Comparison of ENCODE assay signal across 10 mouse cellular contexts in the genomic region with DNA sequence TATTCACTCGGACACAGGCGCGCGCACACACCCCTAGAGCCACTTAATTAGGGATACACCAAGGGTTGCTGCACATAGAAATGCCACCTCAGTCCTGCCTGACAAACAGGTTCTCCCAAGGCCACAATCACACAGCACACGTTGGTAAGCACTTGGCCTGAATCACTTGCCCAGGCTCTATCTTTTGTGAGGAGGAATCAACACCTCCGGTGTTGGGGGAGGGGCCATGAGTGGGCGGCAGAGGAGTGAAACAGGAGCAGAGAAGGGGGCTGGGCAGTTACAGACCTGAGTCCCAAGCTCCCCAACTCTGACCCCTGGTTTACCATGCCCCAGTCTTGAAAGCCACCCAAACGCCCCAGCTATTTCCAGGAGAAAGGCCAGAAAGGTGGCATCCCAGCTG. TPM values are rescaled to one million over a fixed set of nuclear protein-coding genes. Genes with fewer than 3 reads are reported as not detected.
DNase-seq lines count a peak whose midpoint lies in the region; ATAC-seq and TF ChIP-seq lines count a peak whose summit lies in the region.
"Had no signal": no experiment of that assay in that cellular context is flagged by ENCODE, and none has a peak within 500 bp of the region (broad histone marks: within the 10 kb centered on the region; RNA-seq: fewer than 3 reads in every experiment).

No protein-coding gene starts in this region.

- peak overlapping the region; percentile 92; the same call in 1 of the 2 replicates for H3K4me2 ChIP-seq in kidney, postnatal 0 days (ENCODE audit: low read length)
- peak overlapping the region; percentile 89; the same call in 1 of the 2 replicates for H3K4me2 ChIP-seq in hindbrain, embryonic 12.5 days (replicated peaks)
- H3K4me2 ChIP-seq in midbrain, postnatal 0 days (ENCODE audit: low read depth, low read length, poor library complexity, severe bottlenecking), result peak overlapping the region; percentile 75

- H3K4me1 ChIP-seq in kidney, postnatal 0 days (replicated peaks; ENCODE audit: insufficient read depth, low read length), result peaks cover 6% of the 10 kb centered on the region; the same call in 1 of the 2 replicates
- peaks cover 42% of the 10 kb centered on the region for H3K4me1 ChIP-seq in embryonic facial prominence, embryonic 10.5 days
- peaks cover 19% of the 10 kb centered on the region for H3K4me1 ChIP-seq in hindbrain, embryonic 12.5 days
- peaks cover 2% of the 10 kb centered on the region; the same call in 1 of the 2 replicates for H3K4me1 ChIP-seq in midbrain, postnatal 0 days (ENCODE audit: insufficient read depth, low read length)

- DNase-seq in kidney, postnatal 0 days (ENCODE audit: low spot score), result peak; percentile 32
- DNase-seq in kidney, adult 9 months, result no peak
- DNase-seq in embryonic facial prominence, embryonic 10.5 days (ENCODE audit: low spot score), result peak; percentile 46
- DNase-seq in midbrain, postnatal 0 days (ENCODE audit: low spot score), result no peak
- no peak for DNase-seq in frontal cortex, postnatal 10 days (ENCODE audit: low spot score in 2 of 2)
- DNase-seq in urinary bladder, postnatal 4 days (ENCODE audit: low spot score in 2 of 2), result no peak
- DNase-seq in right cerebral cortex, postnatal 25 days, result no peak
- DNase-seq: thymus, postnatal 4 days had no signal

- TF ChIP-seq CTCF in kidney, postnatal 0 days (IDR thresholded peaks at IDR 0.05; ENCODE audit: low read depth), result no peak
- TF ChIP-seq CTCF in midbrain, postnatal 0 days (IDR thresholded peaks at IDR 0.05), result no peak

- WGBS in kidney, postnatal 0 days, result 25% methylated on average over 8 of the region's 8 CpGs
- WGBS in embryonic facial prominence, embryonic 10.5 days, result 9% methylated on average over 8 of the region's 8 CpGs
- whole genome bisulfite sequencing in hindbrain, embryonic 12.5 days, result 11% methylated on average over 8 of the region's 8 CpGs
- WGBS in midbrain, postnatal 0 days, result 18% methylated on average over 8 of the region's 8 CpGs

- H3K27ac ChIP-seq in kidney, postnatal 0 days, result no peak overlapping the region; the same call in 1 of the 2 replicates
- peak overlapping the region; percentile 4 for H3K27ac ChIP-seq in embryonic facial prominence, embryonic 10.5 days (replicated peaks)
- H3K27ac ChIP-seq in hindbrain, embryonic 12.5 days, result no peak overlapping the region
- no peak overlapping the region for H3K27ac ChIP-seq in midbrain, postnatal 0 days (ENCODE audit: low read depth, low read length)

- no peak for ATAC-seq in kidney, postnatal 0 days (replicated peaks; ENCODE audit: low FRiP score, low read depth)
- no peak for ATAC-seq in hindbrain, embryonic 12.5 days (ENCODE audit: low FRiP score)
- no peak for ATAC-seq in midbrain, postnatal 0 days (ENCODE audit: low FRiP score)

- peaks cover 38% of the 10 kb centered on the region for H3K36me3 ChIP-seq in kidney, postnatal 0 days (ENCODE audit: insufficient read depth, low read length)
- peaks cover 45% of the 10 kb centered on the region for H3K36me3 ChIP-seq in embryonic facial prominence, embryonic 10.5 days (replicated peaks)
- H3K36me3 ChIP-seq in hindbrain, embryonic 12.5 days, result peaks cover 42% of the 10 kb centered on the region
- peaks cover 35% of the 10 kb centered on the region for H3K36me3 ChIP-seq in midbrain, postnatal 0 days (ENCODE audit: insufficient read depth, low read length)

- no peak overlapping the region for H3K4me3 ChIP-seq in kidney, postnatal 0 days (replicated peaks; ENCODE audit: low read depth, low read length)
- peak overlapping the region; percentile 75 for H3K4me3 ChIP-seq in embryonic facial prominence, embryonic 10.5 days
- no peak overlapping the region for H3K4me3 ChIP-seq in hindbrain, embryonic 12.5 days
- H3K4me3 ChIP-seq in midbrain, postnatal 0 days (ENCODE audit: low read depth, low read length), result no peak overlapping the region
- H3K4me3 ChIP-seq: myocyte had no signal

- H3K9me3 ChIP-seq in kidney, postnatal 0 days (replicated peaks; ENCODE audit: low read length), result no peaks in the 10 kb centered on the region
- no peaks in the 10 kb centered on the region for H3K9me3 ChIP-seq in embryonic facial prominence, embryonic 10.5 days
- no peaks in the 10 kb centered on the region for H3K9me3 ChIP-seq in hindbrain, embryonic 12.5 days (replicated peaks)
- H3K9me3 ChIP-seq in midbrain, postnatal 0 days (ENCODE audit: low read length), result no peaks in the 10 kb centered on the region

- peak overlapping the region; percentile 31; the same call in 1 of the 2 replicates for H3K9ac ChIP-seq in kidney, postnatal 0 days (ENCODE audit: low read depth, low read length)
- no peak overlapping the region for H3K9ac ChIP-seq in hindbrain, embryonic 12.5 days
- no peak overlapping the region for H3K9ac ChIP-seq in midbrain, postnatal 0 days (replicated peaks; ENCODE audit: low read length, poor library complexity, severe bottlenecking)

- H3K27me3 ChIP-seq in kidney, postnatal 0 days (ENCODE audit: insufficient read depth, low read length), result no peaks in the 10 kb centered on the region
- H3K27me3 ChIP-seq in embryonic facial prominence, embryonic 10.5 days (replicated peaks; ENCODE audit: low read depth, poor library complexity, severe bottlenecking), result peaks cover 53% of the 10 kb centered on the region
- peaks cover 19% of the 10 kb centered on the region for H3K27me3 ChIP-seq in hindbrain, embryonic 12.5 days
- no peaks in the 10 kb centered on the region for H3K27me3 ChIP-seq in midbrain, postnatal 0 days (ENCODE audit: insufficient read depth, low read length)

RNA-seq across cellular contexts. Expression of a gene that starts 0.8 kb away (rescaled TPM):
- polyA plus RNA-seq in kidney, postnatal 0 days (2015; fragmentation: Nextera tagmentation; extraction: Ambion mirVana), result 6.0 and 6.5 TPM in 2 replicates
- polyA plus RNA-seq in embryonic facial prominence, embryonic 10.5 days (2016; fragmentation: Nextera tagmentation; extraction: Ambion mirVana), result 5.2 and 6.1 TPM in 2 replicates
- polyA plus RNA-seq in hindbrain, embryonic 12.5 days (2016; fragmentation: Nextera tagmentation; extraction: Ambion mirVana), result 14.1 and 14.9 TPM in 2 replicates
- 53.8 and 70.9 TPM in 2 replicates for total RNA-seq in midbrain, postnatal 0 days (2014; rRNA removed)
- polyA plus RNA-seq in midbrain, postnatal 0 days (2015; fragmentation: Nextera tagmentation; extraction: Ambion mirVana), result 13.6 and 16.7 TPM in 2 replicates

RNA-seq across cellular contexts. Expression of a gene that starts 9.0 kb away (rescaled TPM):
- 5.5 and 6.0 TPM in 2 replicates for polyA plus RNA-seq in kidney, postnatal 0 days (2015; fragmentation: Nextera tagmentation; extraction: Ambion mirVana)
- 5.6 and 7.0 TPM in 2 replicates for polyA plus RNA-seq in embryonic facial prominence, embryonic 10.5 days (2016; fragmentation: Nextera tagmentation; extraction: Ambion mirVana)
- polyA plus RNA-seq in hindbrain, embryonic 12.5 days (2016; fragmentation: Nextera tagmentation; extraction: Ambion mirVana), result 5.9 and 8.1 TPM in 2 replicates
- 45.8 and 69.0 TPM in 2 replicates for total RNA-seq in midbrain, postnatal 0 days (2014; rRNA removed)
- 2.6 and 3.3 TPM in 2 replicates for polyA plus RNA-seq in midbrain, postnatal 0 days (2015; fragmentation: Nextera tagmentation; extraction: Ambion mirVana)

RNA-seq across cellular contexts. Expression of a gene that starts 50.5 kb away (rescaled TPM):
- polyA plus RNA-seq in kidney, postnatal 0 days (2015; fragmentation: Nextera tagmentation; extraction: Ambion mirVana), result 31.8 and 32.7 TPM in 2 replicates
- polyA plus RNA-seq in embryonic facial prominence, embryonic 10.5 days (2016; fragmentation: Nextera tagmentation; extraction: Ambion mirVana), result 79.9 and 81.6 TPM in 2 replicates
- polyA plus RNA-seq in hindbrain, embryonic 12.5 days (2016; fragmentation: Nextera tagmentation; extraction: Ambion mirVana), result 35.3 and 35.5 TPM in 2 replicates
- 4.0 and 4.1 TPM in 2 replicates for total RNA-seq in midbrain, postnatal 0 days (2014; rRNA removed)
- 10.2 and 10.4 TPM in 2 replicates for polyA plus RNA-seq in midbrain, postnatal 0 days (2015; fragmentation: Nextera tagmentation; extraction: Ambion mirVana)

RNA-seq across cellular contexts. Expression of a gene that starts 59.5 kb away (rescaled TPM):
- 0.10 and 0.11 TPM in 2 replicates for polyA plus RNA-seq in kidney, postnatal 0 days (2015; fragmentation: Nextera tagmentation; extraction: Ambion mirVana)
- polyA plus RNA-seq in embryonic facial prominence, embryonic 10.5 days (2016; fragmentation: Nextera tagmentation; extraction: Ambion mirVana), result 0.67 and 0.80 TPM in 2 replicates
- 5.3 and 6.6 TPM in 2 replicates for polyA plus RNA-seq in hindbrain, embryonic 12.5 days (2016; fragmentation: Nextera tagmentation; extraction: Ambion mirVana)
- 46.8 and 50.1 TPM in 2 replicates for total RNA-seq in midbrain, postnatal 0 days (2014; rRNA removed)
- polyA plus RNA-seq in midbrain, postnatal 0 days (2015; fragmentation: Nextera tagmentation; extraction: Ambion mirVana), result 5.4 and 6.1 TPM in 2 replicates
- polyA plus RNA-seq: myocyte had no signal

Comparison
In these comparisons a context has a peak if more than half of its experiments do, and no peak if none do; other contexts are left out.
1. DNase-seq: peak in kidney, postnatal 0 days (single experiment) and embryonic facial prominence, embryonic 10.5 days (single experiment); none in kidney, adult 9 months (single experiment), midbrain, postnatal 0 days (single experiment), frontal cortex, postnatal 10 days (0 of 2), urinary bladder, postnatal 4 days (0 of 2) and right cerebral cortex, postnatal 25 days (single experiment).
2. Peak in every context shown above with its lines, with median percentiles within 50 percentile points of each other: H3K4me2 ChIP-seq.